ENCODE assay signal across 8 mouse cellular contexts in the genomic region with DNA sequence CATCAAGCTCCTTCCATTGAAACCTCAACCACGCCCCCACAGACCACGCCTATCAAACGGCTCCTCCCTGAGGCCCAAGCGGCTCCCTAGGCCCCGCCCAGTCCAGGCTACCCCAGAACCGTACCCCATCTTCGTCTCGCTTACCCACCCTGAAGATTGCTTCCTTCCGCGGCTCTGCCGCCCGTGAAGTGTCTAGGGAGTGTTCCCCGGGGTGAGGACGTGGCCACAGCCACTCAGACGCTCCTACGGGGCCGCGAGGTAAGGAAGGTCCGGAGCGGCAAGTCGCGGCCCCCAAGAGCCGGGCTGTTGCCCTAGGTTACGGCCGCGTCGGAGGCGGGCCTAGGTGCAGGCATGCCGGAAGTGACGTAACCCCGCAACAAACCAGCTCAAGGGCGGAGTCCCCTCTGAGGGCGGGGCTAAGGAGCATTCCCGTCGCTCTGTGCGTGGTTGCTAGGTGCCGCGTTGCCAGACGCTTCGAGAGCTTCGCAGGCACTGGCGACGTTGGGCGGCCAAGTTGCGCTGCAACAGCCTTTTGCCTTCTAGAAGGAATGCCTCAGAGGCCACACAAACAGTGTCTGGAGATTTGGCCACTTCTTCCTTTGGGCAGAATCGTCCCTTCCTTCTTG. TPM values are rescaled to one million over a fixed set of nuclear protein-coding genes. Genes with fewer than 3 reads are reported as not detected.
DNase-seq lines count a peak whose midpoint lies in the region; ATAC-seq lines count a peak whose summit lies in the region.

1700030J22Rik (minus strand) TSS at position 329 of the 626 bp plus-strand sequence.

- H3K4me2 ChIP-seq in intestine, embryonic 14.5 days (ENCODE audit: low read length): peak within 1 kb of the TSS; percentile 78

- intact Hi-C loops in left cerebral cortex, postnatal 14 days (cut with DNase I): loop anchor here (2.0 kb wide), 1 partner anchor 36 kb away; the partner anchor contains the start of gene Atmin

- no peak within 1 kb of the TSS; the same call in 1 of the 2 replicates for H3K27ac ChIP-seq in intestine, embryonic 14.5 days (ENCODE audit: low read depth)

- peak within 1 kb of the TSS; percentile 22 for H3K9ac ChIP-seq in intestine, embryonic 14.5 days (ENCODE audit: low read length)

- H3K27me3 ChIP-seq in intestine, embryonic 14.5 days (replicated peaks; ENCODE audit: control insufficient read depth, insufficient read depth, low read length): no peaks in the 10 kb centered on the region

- peaks cover 18% of the 10 kb centered on the region for H3K36me3 ChIP-seq in intestine, embryonic 14.5 days (ENCODE audit: control insufficient read depth, insufficient read depth, low read length)

- peak within 1 kb of the TSS; percentile 94 for H3K4me3 ChIP-seq in intestine, embryonic 14.5 days (ENCODE audit: low read depth, low read length)

- H3K9me3 ChIP-seq in intestine, embryonic 14.5 days (ENCODE audit: control insufficient read depth, low read length): no peaks in the 10 kb centered on the region

- peak; percentile 99 for ATAC-seq in intestine, embryonic 14.5 days (replicated peaks; ENCODE audit: low FRiP score, low TSS enrichment, low read depth)

- peak; percentile 95 to 96 for DNase-seq in adrenal gland, adult 18-20 months (ENCODE audit: low spot score in 2 of 2)
- peak; percentile 100 for DNase-seq in embryo, embryonic 11 days
- peak; percentile 97 for DNase-seq in gastrocnemius, postnatal 25 days
- peak; percentile 99 for DNase-seq in intestine, embryonic 14.5 days (ENCODE audit: low spot score)
- DNase-seq in left cerebral cortex, postnatal 14 days (ENCODE audit: low spot score in 2 of 2): peak; percentile 98 to 99
- DNase-seq in mesoderm, embryonic 11.5 days (ENCODE audit: low read depth, low spot score): peak; percentile 99
- peak; percentile 97 to 98 for DNase-seq in right cerebral cortex, postnatal 36 days (ENCODE audit: low spot score in 2 of 2)
- peak; percentile 99 for DNase-seq in yolk sac, embryonic 10.5 days (ENCODE audit: low spot score)

- peaks cover 13% of the 10 kb centered on the region for H3K4me1 ChIP-seq in intestine, embryonic 14.5 days (replicated peaks; ENCODE audit: control insufficient read depth, insufficient read depth, low read length)

- under 1% methylated on average over 46 of the region's 46 CpGs for WGBS in intestine, embryonic 14.5 days

RNA-seq across cellular contexts. Expression of gene 1700030J22Rik, which starts in this region (rescaled TPM):
- total RNA-seq in adrenal gland, adult 18-20 months (2021): 1 to 10 TPM; 1.4 to 1.5 TPM
- under 1 TPM; 0.15 to 0.29 TPM for total RNA-seq in gastrocnemius, postnatal 25 days (2021)
- 0.67 and 1.2 TPM in 2 replicates for polyA plus RNA-seq in intestine, embryonic 14.5 days (2014; fragmentation: Nextera tagmentation; extraction: Ambion mirVana)
- total RNA-seq in left cerebral cortex, postnatal 14 days (2021): 10 to 100 TPM; 13.8 to 14.7 TPM

Comparison
In these comparisons a context has a peak if more than half of its experiments do, and no peak if none do; other contexts are left out.
1. RNA of gene 1700030J22Rik (total RNA-seq): 13.8 to 14.7 TPM in left cerebral cortex, postnatal 14 days; 1.4 to 1.5 TPM in adrenal gland, adult 18-20 months and 0.15 to 0.29 TPM in gastrocnemius, postnatal 25 days; every median in the first group is over 4 times any median in the second.
2. Peak in DNase-seq in gastrocnemius, postnatal 25 days; RNA of the gene not detected or under 1 TPM.
3. Peak in every context shown above with its lines, with median percentiles within 50 percentile points of each other: DNase-seq.